Mouse (Mus musculus) kidney, adult 2 months (tissue): ENCODE data around the gene Fam107b.

Experiments used
- CTCF ChIP-seq: fragments of 200-500 bp; conservative IDR thresholded peaks from 2 replicates; pipeline ENCODE4 v1.5.1; 2011; ENCODE audit warnings: low read depth, mild to moderate bottlenecking, control low read depth, low read length, moderate library complexity, mixed read lengths; ENCODE audit not compliant: insufficient read depth, insufficient read length
- POLR2A ChIP-seq: fragments of 200-500 bp; IDR thresholded peaks from one replicate; pipeline ENCODE4 v1.6.1; 2011; ENCODE audit warnings: low read depth, low read length, control low read depth

DNA sequence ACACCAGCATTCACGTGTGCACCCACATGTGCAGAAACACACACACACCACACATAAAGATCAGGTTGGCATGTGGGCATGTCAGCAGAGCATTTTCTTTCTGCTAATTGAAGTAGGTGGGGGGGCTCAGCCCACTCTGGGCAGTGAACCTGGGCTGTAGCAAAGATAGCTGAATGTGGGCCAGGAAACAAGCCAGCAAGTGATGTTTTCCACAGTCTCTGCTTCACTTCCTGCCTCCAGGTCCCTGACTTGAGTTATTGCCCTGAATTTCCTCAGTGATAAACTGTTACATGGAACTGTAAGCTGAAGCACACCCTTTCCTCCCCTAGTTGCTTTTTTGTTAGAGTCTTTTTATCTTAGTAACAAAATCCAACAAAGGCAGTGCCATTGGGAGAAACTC lies 6.1 kb downstream of the Fam107b start:
- no peak for TF ChIP-seq POLR2A
- TF ChIP-seq CTCF = no peak
